Mouse (Mus musculus) thymus, postnatal 14 days (tissue): ENCODE measurements around the gene Usp29.
"Not testable (repeated sequence)": the region's sequence is repeated elsewhere in the genome, so short reads cannot be mapped to it uniquely, and the experiment has no call there.

ENCODE experiments used
- DNase-seq: peaks from one replicate; pipeline ENCODE4 v3.0.0; 2021

Usp29 gene

DNA sequence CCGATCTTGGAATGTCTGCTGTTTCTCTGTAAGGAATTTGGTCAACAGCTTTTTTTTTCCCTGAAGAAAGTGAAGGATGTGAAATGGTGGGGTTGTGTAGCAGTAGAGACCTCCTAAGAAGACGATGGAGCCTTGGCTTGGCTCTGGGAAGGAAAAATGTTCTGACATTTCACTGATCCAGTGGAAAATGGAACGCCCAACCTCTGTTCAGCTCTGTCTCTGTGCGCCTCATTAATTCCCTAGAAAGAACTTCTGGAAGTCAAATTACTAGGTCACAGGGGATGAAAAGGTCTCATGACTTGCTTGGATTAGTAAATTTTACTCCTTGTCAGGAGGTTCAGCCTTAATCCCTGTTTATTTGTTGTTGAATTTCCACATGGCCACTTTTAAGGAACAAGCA, 92.3 kb downstream of the Usp29 start:
- no peak for DNase-seq

DNA sequence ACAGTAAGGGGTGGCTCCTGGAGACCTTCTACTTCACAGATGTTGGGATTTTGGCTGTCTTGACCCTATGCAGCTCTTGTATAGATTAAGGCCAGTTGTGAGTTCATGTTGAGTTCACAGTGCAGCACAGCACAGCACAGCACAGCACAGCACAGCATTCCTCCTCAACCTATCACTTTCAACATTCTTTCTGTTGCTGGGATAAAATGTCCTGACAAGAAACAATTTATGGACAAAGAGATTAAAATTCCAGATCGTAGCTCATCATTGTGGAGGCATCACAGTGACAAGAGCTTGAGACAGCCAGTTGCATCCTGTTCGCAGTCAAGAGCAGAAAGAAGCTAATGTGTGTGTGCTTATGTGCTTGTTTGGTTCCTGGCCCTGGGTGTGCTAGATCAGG, 93.3 kb downstream of the Usp29 start:
- no peak for DNase-seq

DNA sequence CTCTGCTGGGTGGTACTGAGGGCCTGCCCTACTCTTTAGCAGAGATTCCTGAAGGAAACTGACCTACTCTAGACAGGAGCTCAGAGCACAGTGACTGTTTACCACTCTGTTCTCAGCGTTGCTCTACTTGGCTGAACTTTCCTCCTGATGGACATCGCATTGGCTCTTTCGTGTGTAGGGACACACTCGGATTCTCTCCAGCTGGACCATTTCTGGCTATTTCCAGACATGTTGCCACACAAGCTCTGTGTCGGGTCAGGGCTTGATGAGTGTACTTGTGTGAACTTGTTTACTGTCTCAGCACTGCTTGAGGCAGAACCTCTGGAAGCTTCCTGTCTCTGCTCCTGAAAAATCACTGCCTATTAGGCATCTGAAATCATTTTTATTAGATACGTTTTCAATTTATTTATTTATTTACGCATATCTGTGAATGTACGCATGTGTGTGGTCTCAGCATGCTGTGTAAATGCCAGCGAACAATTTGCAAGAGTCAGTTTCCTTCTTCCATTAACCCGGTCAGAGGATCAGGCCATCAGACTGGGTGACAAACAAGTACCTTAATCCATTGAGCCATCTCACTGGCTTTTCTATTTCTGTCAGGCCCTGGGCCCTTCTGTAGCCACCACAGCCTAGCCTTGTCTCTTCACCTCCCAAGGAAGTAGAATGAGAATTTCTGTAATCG, 95.7 kb downstream of the Usp29 start:
- no peak for DNase-seq

DNA sequence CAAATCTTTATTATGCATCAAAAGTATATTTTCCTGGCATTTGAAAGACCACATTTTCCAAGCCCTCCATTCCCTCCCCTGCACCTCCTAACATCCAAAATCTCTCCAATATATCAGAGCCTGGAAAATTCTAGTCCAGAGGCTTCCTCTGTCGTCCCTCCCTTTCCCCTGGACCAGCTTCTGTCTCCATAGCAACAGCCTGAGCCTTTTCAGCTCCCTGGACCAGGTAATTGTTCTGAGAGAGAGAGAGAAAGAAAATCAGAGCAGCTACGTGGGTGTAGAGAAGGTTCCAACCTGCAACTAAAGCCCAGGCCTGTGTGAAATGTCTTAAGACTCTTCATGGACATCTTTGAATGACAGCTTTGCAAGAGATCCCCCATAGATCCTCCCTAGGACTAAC, 98.8 kb downstream of the Usp29 start:
- no peak for DNase-seq

DNA sequence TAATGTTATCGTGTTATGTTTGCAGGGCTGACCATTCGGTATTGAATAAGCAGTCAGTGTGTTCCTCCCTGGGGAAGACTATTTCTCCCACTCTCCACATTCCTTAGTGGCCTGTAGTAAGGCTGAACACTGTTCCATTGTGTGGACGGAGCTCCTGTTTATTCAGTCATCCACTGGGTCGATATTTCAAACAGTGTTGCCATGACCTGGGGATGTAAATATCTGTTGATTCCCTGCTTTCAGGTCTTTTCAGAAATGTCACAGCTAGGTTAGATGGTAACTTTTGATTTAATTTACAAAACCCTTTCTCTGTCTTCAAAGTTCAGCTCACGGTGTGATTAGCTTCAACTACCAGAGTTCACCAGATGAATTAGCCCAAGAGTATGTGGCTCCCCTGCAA, 104.6 kb downstream of the Usp29 start:
- no peak for DNase-seq

DNA sequence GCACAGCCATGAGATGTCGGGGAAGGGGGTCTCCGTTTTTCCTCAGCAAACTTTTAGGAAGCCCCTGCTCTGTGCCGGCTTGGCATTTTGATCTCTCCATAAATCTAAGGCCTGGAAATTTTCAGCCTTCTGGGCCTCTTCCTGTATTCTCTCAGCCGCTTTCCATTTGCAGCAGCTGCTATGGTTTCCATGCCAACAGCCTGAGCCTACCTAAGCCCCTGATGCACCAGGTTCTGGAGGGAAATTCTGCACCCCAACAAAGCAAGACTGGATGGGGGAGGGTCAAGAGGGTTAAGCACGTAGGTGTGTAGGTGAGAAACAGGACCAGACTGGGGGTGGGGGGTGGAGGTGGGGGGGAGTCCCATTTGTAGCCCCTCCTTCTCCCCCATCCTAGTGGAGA, 105.0 kb downstream of the Usp29 start:
- DNase-seq: no peak

DNA sequence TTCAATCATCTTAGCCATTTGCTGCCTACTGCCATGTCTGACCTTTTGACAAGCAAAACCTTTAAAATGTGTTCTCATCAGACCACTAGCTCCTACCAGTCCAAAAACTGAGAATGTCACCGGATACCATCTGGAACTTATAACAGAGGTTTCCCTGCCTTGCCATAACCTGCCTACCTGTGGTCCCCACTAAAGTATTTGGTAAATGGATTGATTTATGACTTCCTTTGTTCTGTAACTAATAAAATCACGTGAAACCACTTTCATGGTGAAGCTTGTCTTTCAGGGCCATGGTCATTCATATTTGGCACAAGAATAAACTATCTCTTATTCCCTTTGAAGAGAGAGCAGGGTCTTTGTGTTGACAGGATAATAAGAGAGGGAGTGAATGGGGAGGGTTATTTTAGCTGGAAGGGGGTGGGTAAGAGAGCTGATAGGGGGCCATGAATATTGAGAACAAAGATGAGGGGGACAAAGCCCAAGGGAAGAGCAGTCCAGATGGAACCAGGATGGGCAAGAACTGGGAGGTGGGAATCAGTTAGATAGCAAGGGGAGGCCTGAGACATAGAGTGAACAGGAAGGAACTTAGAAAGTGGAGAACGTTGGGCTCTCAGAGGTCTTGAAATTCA, 107.0 kb downstream of the Usp29 start:
- no peak for DNase-seq

DNA sequence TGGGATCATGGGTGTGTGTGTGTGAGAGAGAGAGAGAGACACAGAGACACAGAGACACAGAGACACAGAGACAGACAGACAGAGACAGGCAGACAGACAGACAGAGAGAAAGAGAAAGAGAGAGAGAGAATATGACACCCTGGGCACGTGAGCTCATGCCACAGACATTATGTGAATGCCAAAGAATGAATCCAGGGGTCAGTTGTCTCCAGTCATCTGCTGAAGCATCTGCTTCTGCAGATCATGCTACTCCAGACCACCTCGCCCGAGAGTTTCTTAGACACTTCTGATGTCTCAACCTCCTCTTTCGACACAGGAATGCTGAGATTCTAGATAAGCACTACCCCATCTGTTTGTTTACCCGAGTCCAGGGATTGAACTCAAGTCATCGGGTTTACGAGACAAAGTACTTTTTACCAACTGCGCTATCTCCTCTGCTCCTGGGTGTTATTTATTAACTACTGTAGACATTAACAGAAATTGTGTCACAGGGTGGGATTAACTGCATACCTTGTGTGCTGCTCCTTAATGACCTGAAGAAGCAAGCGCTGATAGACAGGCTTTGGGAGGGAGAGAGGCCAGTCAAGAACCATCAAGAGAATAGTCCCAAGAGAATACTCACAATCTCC, 107.7 kb downstream of the Usp29 start:
- no peak for DNase-seq

DNA sequence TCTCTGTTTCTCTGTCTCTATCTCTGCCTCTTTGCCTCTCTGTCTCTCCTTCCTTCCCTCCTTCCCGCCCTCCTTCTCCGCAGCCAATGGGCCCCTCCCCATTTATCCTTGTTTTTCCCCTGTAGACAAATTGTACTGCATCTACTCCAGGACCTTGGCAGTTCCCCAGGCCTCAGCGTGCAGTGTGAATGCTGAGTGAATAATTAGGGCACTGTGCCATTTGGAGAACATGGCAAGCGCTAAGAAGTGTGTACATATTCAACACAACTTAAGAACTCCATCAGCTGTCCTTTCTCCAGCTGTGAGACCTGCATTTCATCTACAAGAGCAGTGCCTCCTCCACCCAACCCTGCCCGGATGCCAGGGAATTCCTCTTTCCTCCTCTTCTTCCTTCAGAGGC, 110.5 kb downstream of the Usp29 start:
- DNase-seq: no peak

DNA sequence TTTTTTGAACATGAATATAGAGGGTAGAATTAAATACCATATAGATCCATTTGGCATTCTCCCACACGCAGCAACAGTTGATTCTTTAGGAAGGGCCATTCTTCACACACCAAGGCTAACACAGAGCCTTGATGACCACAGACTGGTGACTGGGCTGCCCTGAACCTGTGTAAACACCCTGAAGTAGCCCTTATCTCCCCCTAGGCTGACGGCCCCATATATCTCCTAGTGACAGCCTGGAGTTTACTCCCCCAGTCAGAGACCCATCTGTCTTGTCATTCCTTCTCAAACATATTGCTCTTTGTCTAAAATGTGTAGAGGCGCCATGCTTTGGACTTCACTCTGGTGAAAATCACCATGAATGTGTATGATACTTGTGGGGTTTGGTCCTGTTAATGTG, 119.1 kb downstream of the Usp29 start:
- no peak for DNase-seq

DNA sequence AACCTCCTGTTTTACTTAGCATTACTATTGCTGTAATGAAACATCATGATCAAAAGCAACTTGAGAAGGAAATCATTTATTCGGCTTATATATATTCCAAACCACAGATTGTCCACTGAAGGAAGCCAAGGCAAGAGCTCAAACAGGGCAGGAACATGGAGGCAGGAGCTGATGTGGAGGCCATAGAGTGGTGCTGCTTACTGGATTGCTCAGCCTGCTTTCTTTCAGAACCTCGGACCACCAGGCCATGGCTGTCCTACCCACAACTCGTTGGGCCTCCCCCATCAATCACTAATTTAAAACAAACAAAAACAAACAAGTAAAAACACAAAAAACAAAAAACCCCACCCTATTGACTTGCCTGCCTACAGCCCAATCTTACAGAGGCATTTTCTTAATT, 119.9 kb downstream of the Usp29 start:
- no peak for DNase-seq

DNA sequence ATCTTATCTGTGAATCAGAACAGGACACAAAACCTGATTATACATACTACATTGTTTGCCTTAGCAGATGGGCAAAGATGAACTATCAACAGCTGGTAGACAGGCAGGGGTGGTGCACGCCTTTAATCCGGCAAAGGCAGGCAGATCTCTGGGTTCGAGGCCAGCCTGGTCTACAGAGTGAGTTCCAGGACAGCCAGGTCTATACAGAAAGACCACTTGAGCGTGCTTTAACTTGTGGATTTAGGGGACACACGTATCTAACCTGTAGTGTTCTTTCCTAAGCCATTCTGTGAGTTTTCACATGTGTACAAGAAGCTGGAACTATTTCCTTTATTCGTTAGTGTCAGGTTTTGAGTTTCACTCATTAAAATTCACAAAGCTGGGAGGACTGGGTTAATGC, 120.9 kb downstream of the Usp29 start:
- no peak for DNase-seq

DNA sequence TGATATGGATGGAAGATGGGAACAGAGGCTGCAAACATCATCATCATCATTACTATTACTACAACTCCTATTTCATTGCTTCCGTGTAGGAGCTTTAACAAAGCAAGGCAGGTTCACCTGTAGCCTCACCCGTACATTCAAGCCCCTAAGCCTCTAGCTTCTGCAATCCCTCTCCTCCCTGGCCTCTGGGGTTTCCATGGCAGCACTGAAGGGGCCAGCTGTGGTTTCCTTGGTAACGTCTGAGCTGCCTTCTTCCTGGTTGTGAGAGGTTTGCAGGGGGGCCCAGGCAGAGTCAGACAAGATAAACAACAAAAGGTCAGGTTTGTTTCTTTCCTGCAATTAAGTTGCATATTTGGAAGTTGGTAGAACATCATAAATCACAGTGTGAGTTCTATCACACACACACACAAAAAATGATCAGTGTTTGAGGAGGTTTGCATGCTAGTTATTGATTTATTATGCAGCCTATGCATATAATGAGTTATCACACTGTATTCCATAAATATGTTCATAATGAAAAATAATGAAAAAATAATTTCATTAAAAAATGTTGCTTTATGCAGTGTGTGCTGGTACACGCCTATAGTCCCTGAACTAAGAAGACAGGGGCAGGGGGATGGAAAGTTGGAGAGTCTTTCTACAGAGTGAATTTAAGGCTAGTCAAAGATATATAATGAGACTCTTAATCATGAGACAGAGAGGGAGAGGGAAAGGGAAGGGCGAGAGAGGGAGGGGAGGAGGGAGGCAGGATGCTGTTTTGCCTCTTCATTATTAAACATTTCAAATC, 121.5 kb downstream of the Usp29 start:
- no peak for DNase-seq

DNA sequence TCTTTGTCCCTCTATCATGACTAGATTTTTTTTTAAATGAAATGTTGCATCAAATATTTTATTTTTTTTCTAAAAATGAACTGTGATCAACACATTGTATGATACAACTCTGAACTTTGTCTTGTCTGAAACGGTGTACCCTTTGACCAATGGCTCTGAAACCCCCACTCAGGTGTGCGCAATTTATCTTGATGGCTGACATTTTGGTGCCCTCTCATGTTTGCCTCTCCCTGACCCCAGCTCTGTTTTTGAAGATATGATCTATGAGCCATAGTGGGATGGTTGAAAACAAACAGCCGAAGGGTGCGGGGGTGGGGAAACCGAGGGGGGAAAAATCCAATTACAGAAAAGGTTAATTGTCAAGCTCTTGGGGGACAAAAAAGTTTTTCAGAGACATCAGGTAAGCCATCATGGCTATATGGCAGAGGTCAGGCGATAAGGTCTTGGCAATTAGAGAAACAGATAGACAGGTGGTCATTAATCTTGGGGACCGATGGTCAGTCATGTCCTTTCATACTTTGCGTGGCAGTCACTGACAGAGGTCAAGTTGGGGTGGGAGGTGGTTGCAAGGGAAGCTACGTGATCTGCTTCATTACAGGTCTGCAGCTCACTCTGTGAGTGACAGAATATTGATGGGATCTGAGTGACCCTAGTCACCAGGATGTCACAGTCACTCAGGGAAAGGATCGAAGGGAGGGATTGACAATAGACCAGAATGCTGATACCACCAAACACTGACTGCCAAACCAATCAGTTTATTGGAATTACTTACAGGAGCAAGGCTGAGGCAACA, 125.4 kb downstream of the Usp29 start:
- DNase-seq: no peak

DNA sequence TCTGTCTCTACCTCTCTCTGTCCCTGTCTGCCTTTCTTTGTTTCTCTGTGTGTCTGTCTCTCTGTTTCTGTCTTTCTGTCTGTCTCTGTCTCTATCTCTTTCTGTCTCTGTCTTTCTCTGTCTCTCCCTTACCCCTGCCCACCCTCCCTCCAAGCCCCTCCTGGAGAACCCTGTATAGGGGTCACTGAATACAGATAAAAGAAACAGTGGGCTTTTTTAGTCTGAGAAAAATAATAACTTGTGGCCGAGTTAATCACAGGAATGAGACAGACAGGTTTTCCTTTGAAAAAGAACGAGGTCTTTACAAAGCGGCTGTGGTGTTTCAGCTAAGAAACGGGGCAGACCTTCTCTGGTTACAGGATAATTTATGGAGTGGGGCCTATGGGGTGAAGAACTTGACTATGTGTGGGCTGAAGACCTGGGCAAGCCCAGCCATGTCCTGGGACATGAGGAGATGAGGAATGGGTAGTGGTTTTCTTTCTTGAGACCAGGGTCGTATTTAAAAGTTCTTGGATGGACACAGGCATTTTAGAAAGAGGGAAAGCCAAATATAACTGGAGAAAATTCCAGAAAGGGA, 128.4 kb downstream of the Usp29 start:
- no peak for DNase-seq

DNA sequence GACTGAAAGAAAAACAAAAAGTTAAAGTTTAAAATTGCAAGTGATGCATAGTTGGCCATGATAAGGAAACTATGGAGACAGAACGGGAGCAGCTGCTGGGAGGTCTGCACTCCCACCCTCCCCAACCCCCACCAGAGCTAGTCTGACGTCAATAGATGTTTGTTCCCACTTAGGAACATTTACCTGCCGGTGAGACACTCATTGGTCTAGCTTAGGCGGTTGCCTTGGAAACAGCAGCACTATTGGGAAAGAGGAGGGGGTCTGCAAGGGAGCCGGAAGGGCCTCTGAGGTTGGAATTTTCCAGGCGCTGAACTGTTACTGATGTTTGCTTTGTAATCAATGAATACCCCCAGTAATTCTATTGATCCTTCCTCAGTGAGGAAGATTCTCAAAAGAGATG, 130.3 kb downstream of the Usp29 start:
- no peak for DNase-seq

DNA sequence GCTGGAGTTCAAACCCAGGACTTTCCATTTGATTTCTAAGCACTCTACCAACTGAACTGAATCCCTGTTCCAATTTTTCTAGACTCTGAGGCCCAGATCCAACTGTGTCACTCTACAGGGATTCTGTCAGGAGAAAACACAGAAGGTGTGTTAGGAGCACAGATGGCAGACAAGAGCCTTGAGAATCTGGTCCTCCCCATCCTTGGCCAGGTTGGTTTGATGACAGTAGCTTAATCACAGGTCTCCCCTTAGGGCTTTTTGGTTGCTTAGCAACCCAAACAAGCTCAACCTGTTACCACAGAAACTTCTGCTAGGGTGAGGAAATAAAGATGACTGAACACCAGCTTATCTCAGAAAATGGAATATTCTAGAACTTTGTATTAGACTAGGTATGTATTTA, 136.0 kb downstream of the Usp29 start:
- DNase-seq: no peak

DNA sequence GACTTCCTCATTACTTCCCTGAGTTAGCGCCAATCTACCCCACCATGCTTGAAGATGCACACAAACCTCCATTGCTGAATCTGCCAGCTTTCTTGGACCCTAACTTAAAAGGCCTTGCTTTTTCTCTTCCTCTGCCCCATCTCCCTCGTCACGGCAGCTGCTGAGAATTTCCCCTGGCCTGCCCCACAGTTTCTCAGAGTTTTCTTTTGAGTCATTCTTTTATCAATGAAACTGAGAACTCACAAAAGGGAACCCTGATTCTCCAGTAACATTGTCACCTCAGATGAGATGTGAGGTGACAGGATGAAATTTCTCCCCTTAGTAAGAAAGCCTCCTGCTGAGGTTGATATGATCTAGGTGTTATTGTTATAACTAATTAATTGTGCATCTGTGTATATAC, 138.5 kb downstream of the Usp29 start:
- no peak for DNase-seq

DNA sequence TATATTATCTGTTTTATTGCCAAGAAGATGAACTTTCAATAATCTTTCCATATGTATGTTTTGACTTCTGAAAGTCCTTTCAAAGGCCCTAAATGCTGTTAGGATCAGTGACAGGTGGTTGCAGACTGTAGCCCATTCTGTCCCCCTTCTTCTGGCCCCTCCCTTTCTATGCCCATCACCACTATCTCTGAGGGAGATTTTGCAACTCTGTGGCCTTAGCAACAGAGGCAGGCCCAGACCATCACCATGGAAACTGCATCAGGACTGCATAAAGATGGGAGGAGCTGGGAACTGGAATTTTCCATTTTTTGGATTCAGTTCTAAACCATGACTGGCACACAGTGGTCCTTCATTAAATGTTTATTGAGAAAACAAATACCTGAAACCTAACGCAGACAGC, 139.2 kb downstream of the Usp29 start:
- DNase-seq: no peak

DNA sequence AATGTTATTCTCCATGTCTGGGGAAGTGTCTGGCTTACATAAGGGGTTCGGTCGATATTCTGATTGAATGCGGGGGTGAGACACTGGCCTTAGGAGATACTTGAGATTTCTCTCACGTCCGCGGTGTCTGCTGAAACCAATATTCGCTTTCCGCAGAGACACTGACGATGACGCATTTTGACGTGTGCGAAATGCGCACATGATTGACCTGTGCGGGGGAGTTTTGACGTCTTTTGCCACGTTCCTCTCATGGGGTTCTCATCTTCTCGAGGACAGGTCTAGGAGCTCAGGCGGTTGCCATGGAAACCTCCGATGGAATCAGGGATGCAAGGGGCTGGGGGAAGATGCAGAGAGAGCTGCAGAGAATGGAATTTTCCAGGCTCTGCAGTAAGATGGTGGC, 144.1 kb downstream of the Usp29 start:
- DNase-seq: no peak

DNA sequence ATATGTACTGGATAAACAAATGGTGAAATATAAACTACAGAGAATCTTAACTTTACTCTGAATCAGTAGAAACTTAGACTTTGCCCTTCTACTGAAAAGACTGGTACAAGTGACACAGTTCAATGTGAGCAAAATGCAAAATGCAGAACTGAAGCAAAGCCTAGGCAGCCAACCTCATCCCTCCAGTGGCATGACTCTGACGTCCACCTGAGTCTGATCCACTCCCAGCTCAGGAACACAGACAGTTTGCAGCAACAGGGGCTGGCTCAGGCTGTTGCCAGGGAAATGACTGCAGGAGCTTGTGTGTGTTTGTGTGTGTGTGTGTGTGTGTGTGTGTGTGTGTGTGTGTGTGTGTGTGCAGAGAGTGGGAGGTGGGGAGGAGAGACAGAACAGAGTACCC, 147.8 kb downstream of the Usp29 start:
- DNase-seq: no peak

DNA sequence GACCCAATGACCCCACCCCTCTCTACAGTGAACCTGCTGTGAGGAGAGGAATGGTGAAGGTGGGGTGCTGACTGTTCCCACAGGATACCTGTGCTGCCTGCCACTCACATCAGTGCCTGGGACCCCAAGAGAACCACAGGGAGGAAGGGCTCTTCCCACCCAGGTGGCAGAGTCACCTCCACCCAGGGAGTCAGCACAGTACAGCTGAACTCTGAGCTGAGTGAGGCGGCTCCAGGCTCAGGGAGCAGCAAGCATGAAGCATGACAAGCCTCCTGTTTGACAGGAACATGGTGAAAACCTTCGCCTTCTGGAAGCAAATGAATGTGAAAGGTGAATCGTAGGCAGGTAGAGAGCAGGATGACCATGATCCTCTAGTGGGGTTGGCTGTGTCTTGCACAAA, 148.5 kb downstream of the Usp29 start:
- not testable (repeated sequence) for DNase-seq
